ENCODE assay signal across 8 mouse cellular contexts in genomic region chr6:120539132-120539759, GRCm38 (mm10). TPM values are rescaled to one million over a fixed set of nuclear protein-coding genes. Genes with fewer than 3 reads are reported as not detected.
DNase-seq lines count a peak whose midpoint lies in the region; ATAC-seq and TF ChIP-seq lines count a peak whose summit lies in the region.

No protein-coding gene starts in this region.

- H3K9me3 ChIP-seq in G1E (replicated peaks), result no peaks in the 10 kb centered on the region
- no peaks in the 10 kb centered on the region for H3K9me3 ChIP-seq in forebrain, embryonic 15.5 days
- H3K9me3 ChIP-seq in lung, embryonic 15.5 days, result no peaks in the 10 kb centered on the region

- H3K4me2 ChIP-seq in forebrain, embryonic 15.5 days (replicated peaks), result peak overlapping the region; percentile 63
- H3K4me2 ChIP-seq in lung, embryonic 15.5 days, result peak overlapping the region; percentile 70

- H3K4me1 ChIP-seq in G1E (ENCODE audit: insufficient read depth, low read depth, low read length), result peaks cover 12% of the 10 kb centered on the region
- peaks cover 6% of the 10 kb centered on the region for H3K4me1 ChIP-seq in forebrain, embryonic 15.5 days
- H3K4me1 ChIP-seq in lung, embryonic 15.5 days, result peaks cover 6% of the 10 kb centered on the region

- intact Hi-C loops in heart, postnatal 36 days (cut with DNase I), result loop anchor here (1.0 to 2.0 kb wide), 4 partner anchors 54 to 197 kb away; no protein-coding TSS in a partner anchor

- ATAC-seq in G1E (ENCODE audit: extremely low read depth, insufficient number of reproducible peaks, low FRiP score, poor library complexity, severe bottlenecking), result peak; percentile 54
- peak; percentile 89 for ATAC-seq in forebrain, embryonic 15.5 days (replicated peaks)
- ATAC-seq in lung, embryonic 15.5 days (ENCODE audit: borderline replicate concordance, extremely low read depth, low FRiP score, low TSS enrichment), result peak; percentile 80

- peak; percentile 93 for TF ChIP-seq CTCF in G1E (IDR thresholded peaks at IDR 0.05; ENCODE audit: low read depth, low read length)
- TF ChIP-seq CTCF in layer of hippocampus, adult 2 months (conservative IDR thresholded peaks at IDR 0.05), result peak; percentile 97

- H3K27ac ChIP-seq in forebrain, embryonic 15.5 days (replicated peaks), result no peak overlapping the region
- H3K27ac ChIP-seq in layer of hippocampus, adult 2 months, result 0 out of 2 replicates have a peak overlapping the region, but pooled peaks have one; percentile 32
- H3K27ac ChIP-seq in lung, embryonic 15.5 days, result no peak overlapping the region

- peak overlapping the region; percentile 37 for H3K9ac ChIP-seq in forebrain, embryonic 15.5 days (replicated peaks)
- H3K9ac ChIP-seq in lung, embryonic 15.5 days, result peak overlapping the region; percentile 19; the same call in 1 of the 2 replicates

- WGBS in forebrain, embryonic 15.5 days, result 5% methylated on average over 16 of the region's 16 CpGs
- WGBS in lung, embryonic 15.5 days, result 5% methylated on average over 16 of the region's 16 CpGs

- H3K4me3 ChIP-seq in G1E (ENCODE audit: low read depth, low read length), result peak overlapping the region; percentile 59; the same call in 1 of the 2 replicates
- peak overlapping the region; percentile 35 for H3K4me3 ChIP-seq in forebrain, embryonic 15.5 days
- peak overlapping the region; percentile 45 for H3K4me3 ChIP-seq in layer of hippocampus, adult 2 months
- H3K4me3 ChIP-seq in lung, embryonic 15.5 days, result peak overlapping the region; percentile 31

- DNase-seq in G1E (ENCODE audit: low spot score), result peak; percentile 78
- peak; percentile 81 for DNase-seq in cerebellum, adult 11-12 months
- peak; percentile 79 to 81 for DNase-seq in heart, postnatal 36 days
- DNase-seq in layer of hippocampus, adult 2 months (ENCODE audit: low spot score in 2 of 2), result peak; percentile 16 to 69
- peak; percentile 44 for DNase-seq in ovary, postnatal 10 days (ENCODE audit: low spot score)
- peak; percentile 46 to 71 for DNase-seq in thymus, postnatal 10 days (ENCODE audit: low spot score in 2 of 2)

- H3K36me3 ChIP-seq in G1E (replicated peaks), result no peaks in the 10 kb centered on the region
- H3K36me3 ChIP-seq in forebrain, embryonic 15.5 days, result no peaks in the 10 kb centered on the region
- H3K36me3 ChIP-seq in lung, embryonic 15.5 days, result no peaks in the 10 kb centered on the region

- H3K27me3 ChIP-seq in G1E (ENCODE audit: insufficient read depth, low read length), result peaks cover 18% of the 10 kb centered on the region; the same call in 1 of the 2 replicates
- H3K27me3 ChIP-seq in forebrain, embryonic 15.5 days, result no peaks in the 10 kb centered on the region
- H3K27me3 ChIP-seq in lung, embryonic 15.5 days, result no peaks in the 10 kb centered on the region

RNA-seq across cellular contexts. Expression of gene Hdhd5, which starts 8.1 kb away (rescaled TPM):
- 10.0 and 11.9 TPM in 2 replicates for total RNA-seq in G1E (2014; fragmentation: Nextera tagmentation)
- total RNA-seq in G1E (2017), result 12.8 and 15.5 TPM in 2 replicates
- 10.2 and 10.5 TPM in 2 replicates for polyA plus RNA-seq in G1E (2012)
- polyA plus RNA-seq in forebrain, embryonic 15.5 days (2015; fragmentation: Nextera tagmentation; extraction: Ambion mirVana), result 16.8 and 18.2 TPM in 2 replicates
- 10 to 100 TPM; 17.7 to 22.2 TPM for total RNA-seq in heart, postnatal 36 days (2021)
- total RNA-seq in layer of hippocampus, adult 2 months (2021), result 10 to 100 TPM; 32.3 to 40.2 TPM
- polyA plus RNA-seq in lung, embryonic 15.5 days (2015; fragmentation: Nextera tagmentation; extraction: Ambion mirVana), result 16.7 and 17.3 TPM in 2 replicates

RNA-seq across cellular contexts. Expression of gene Tmem121b, which starts 45.6 kb away (rescaled TPM):
- total RNA-seq in G1E (2014; fragmentation: Nextera tagmentation), result not detected in 2 replicates
- total RNA-seq in G1E (2017), result 0.05 and 0.06 TPM in 2 replicates
- not detected in 2 replicates for polyA plus RNA-seq in G1E (2012)
- polyA plus RNA-seq in forebrain, embryonic 15.5 days (2015; fragmentation: Nextera tagmentation; extraction: Ambion mirVana), result 3.5 and 3.6 TPM in 2 replicates
- total RNA-seq in heart, postnatal 36 days (2021), result not detected
- total RNA-seq in layer of hippocampus, adult 2 months (2021), result 10 to 100 TPM; 38.2 to 38.6 TPM
- 0.17 and 0.20 TPM in 2 replicates for polyA plus RNA-seq in lung, embryonic 15.5 days (2015; fragmentation: Nextera tagmentation; extraction: Ambion mirVana)

Comparison
In these comparisons a context has a peak if more than half of its experiments do, and no peak if none do; other contexts are left out.
1. RNA of gene Tmem121b, which starts 45.6 kb away (total RNA-seq): 38.2 to 38.6 TPM in layer of hippocampus, adult 2 months; 0.05 to 0.06 TPM in G1E and not detected in heart, postnatal 36 days; every median in the first group is over 10 times any median in the second.
2. Peak in every context shown above with its lines, with median percentiles within 50 percentile points of each other: ATAC-seq, DNase-seq and H3K4me3 ChIP-seq.